Mouse (Mus musculus): ENCODE measurements at regions not wholly inside any gene's neighbourhood (a gene's known extent, or its start where the extent isn't known, plus 50 kb on each side); places are given as distances from the start of the nearest gene placed in this dataset. TPM values are rescaled to one million over a fixed set of nuclear protein-coding genes. Genes with fewer than 3 reads are reported as not detected.

Small RNA genes lying in the stretch of these regions (microRNA-seq; reads per million reads assigned to microRNA genes)
- gene Gm24999 (not detected), gene Gm25000 (not detected)
